Mouse (Mus musculus) ovary, adult 18-20 months (tissue): ENCODE measurements around the gene Dcaf1.
A peak's percentile ranks its signal among the peaks of the same experiment; 100 is the strongest.

Experiments used
- DNase-seq: peaks from one replicate; pipeline ENCODE4 v3.0.0; 2022; ENCODE audit warnings: low spot score, mixed read lengths

The Dcaf1 gene

DNA sequence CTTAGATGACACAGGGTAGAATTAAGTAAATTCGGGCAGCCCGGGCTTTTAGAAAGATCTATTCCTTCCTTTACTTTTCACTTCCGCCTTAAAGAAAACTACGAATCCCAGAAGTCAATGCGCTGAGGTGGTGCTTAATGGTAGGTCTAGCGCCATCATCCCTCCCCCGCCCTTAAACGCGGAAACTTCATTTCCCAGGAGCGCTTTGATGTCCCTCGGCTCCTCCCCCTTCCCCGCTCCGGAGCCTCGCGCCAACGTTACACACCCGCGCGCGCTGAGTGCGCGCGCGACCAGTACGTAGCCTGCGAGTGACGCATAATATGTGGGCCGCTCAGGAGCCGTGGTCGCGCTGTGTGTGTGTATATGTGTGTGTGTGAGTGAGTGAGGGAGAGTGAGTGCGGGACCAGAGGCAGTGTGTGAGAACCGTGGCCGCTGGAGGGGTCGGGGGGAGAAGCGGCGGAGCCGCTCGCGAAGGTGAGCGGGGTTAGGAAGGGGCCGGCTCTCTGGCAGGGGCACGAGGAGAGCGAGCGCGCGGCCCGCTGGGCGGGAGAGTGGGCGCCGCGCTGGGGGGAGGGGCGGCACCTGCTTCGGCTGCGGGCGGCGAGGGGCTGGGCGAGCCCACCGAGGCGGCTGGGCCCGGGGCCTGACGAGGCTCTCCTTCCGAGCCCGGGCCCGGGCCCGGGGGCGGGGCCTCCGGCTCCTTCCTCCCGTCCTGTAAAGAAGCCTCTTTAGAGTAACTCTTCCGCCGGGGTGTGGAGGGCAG, at the start of gene Dcaf1:
Gene Dcaf1 (plus strand): TSS at position 257 of the 763 bp plus-strand sequence.
- DNase-seq, result peak; percentile 92

DNA sequence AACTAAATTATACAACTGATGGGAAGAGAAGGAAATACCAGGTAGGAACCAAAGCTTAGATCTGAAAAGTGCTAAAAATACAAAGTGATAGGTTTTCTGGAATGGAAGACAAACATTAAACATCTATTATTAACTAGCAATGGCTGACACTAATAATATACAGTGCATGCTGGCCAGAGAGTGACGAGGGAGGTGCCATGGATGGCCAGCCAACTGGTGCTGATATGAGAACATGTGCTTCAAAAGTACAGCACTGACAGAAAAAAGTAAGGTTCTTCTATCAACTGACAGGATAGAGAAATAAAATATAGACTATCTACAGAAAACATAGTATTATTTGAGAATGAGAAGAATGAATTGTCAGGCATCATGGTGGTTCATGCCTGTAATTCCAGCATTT, 45.6 kb upstream of the Dcaf1 start:
- no peak for DNase-seq

- no peak for DNase-seq
Measured at GRCm38 (mm10) chr9:106777423-106777822, 44.3 kb upstream of the Dcaf1 start.

- no peak for DNase-seq
Measured at GRCm38 (mm10) chr9:106778319-106778718, 43.4 kb upstream of the Dcaf1 start.

GRCm38 (mm10) chr9:106780086-106780485, 41.6 kb upstream of the Dcaf1 start:
- no peak for DNase-seq

- DNase-seq, result no peak
Measured at GRCm38 (mm10) chr9:106783554-106783953, 38.1 kb upstream of the Dcaf1 start.

- no peak for DNase-seq
Measured at GRCm38 (mm10) chr9:106785206-106785605, 36.5 kb upstream of the Dcaf1 start.

DNA sequence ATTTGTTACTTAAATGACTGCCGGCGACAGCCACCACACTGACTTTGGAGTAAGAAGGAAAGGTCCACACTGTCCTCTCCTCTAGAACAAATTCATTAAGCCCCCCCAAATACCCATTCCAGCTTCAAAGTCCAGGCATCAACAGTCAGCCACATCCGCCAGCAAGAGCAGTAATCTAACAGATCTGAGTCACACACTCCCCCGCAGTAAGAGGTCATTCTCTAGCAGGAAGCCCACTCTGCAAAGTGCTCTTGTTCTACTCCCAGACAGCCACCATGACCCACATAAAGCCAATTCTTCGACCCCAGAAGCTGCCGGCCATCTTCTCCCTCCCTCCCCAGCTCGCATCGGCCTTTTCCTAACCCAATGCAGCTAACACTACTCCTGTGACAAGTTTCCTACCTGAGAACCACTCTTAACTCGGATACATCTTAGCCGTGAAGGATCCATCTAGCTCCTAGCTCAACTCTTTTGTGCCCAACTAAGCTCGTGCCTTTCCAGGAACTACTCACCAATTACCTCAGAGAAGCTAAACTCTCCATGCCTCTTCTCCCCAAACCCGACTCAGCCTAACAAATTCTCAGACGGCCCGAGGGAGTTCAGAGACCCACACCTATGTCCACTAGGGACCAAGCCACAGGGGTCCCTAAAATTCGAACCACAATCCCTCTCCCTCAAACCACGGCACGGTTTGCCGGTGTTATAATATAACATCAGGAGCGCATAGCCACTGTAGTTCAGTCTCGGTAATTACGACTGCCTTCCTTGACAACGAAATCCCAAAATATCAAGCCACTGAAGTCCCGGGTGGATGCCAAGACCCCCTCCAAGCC, 33.5 kb upstream of the Dcaf1 start:
- no peak for DNase-seq

GRCm38 (mm10) chr9:106788812-106789321, 32.8 kb upstream of the Dcaf1 start, which contains the start of gene Rad54l2:
Rad54l2 (minus strand) TSS chr9:106789194.
- peak; percentile 67 for DNase-seq

DNA sequence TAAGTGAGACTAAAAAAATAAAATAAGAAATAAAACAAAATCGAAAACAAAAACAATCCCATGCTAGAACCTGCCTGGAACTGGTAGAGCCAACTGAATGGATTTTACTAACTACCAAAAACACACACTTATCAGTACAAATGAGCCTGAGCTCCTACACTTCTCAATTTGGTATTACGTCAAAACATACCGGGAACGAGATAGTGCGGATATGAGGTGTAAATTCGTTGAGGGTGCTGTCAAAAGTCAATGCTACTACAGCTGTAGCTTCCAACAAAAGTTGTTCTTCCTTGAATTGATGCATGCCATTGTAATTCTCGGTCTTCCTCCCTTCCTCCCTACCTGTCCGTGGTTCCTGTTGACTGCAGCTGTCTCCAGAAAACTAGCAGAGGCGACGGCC, 32.3 kb upstream of the Dcaf1 start:
- no peak for DNase-seq

DNA sequence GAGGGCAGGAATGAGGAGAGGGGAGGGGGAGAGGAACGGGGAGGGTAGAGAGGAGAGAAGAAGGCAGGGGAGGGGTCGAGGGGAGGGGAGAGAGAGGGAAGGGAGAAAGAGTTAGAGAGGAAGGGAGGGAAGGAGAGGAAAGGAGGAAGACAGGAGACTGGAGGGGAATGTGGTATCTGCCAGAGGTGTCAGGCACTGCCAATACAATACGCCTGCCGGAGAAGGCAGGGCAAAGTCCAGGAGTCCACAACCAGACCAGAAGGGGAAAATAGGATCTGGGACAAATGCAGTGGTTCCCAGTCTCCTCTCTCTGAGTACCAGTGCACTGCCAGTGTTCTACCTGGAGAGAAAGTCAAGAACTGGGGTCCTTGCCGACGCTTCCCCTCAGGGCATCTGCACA, 30.8 kb upstream of the Dcaf1 start:
- no peak for DNase-seq

DNA sequence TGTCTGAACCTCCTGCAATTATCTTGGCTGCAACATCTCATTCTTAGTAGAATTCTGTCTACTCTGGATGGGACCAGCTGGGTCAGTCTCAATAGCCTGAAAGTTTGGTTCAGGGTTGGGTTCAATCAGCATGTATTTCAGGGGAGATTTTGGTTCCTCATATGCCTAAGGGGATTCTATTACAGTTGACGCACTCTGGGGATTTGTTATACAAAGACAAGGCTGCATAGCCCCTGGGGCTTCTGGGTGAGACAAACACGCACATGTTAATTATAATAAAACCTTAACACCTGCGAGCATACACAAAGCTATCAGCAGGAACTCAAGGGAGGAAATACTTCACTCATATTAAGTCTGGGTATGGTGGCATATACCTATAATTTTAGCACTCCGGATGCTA, 15.2 kb upstream of the Dcaf1 start:
- DNase-seq, result no peak

DNA sequence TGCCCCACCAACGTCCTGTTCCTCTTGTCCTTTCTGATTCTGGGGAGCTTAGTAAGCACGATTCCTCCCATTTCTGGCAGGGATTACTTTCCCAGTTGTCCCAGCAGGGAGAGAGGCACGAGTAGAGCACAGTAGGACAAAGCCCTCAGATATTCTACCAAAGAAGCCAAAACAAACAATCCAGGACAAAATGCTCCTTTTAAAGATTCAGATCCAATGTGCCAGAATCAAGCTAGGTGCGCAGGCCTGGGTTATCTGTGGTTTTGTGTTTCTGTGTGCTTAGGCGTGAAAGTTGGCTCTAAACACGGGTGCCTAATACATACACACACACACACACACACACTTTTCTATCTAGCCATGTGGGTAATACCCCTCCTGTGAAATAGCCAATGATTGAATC, 3.5 kb upstream of the Dcaf1 start:
- DNase-seq, result no peak

DNA sequence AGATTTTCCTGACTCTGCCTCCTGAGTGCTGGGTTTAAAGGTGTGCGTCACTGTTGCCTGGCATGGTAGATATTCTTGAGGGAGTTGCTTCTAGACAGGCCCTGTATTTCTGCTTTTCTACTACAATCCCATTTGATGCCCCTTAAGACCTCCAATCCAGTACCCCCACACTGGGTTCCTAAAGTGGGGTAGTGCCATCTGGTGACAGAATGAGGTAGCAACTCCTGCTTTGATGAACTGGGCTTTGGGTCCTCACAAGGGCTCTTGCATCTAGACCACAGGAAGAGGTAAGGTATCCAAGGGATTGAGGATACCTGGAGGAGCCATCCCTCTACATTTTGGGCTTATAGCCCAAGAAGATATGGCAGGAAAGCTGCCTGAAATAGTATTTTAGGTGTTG, 2.5 kb upstream of the Dcaf1 start:
- DNase-seq, result no peak

DNA sequence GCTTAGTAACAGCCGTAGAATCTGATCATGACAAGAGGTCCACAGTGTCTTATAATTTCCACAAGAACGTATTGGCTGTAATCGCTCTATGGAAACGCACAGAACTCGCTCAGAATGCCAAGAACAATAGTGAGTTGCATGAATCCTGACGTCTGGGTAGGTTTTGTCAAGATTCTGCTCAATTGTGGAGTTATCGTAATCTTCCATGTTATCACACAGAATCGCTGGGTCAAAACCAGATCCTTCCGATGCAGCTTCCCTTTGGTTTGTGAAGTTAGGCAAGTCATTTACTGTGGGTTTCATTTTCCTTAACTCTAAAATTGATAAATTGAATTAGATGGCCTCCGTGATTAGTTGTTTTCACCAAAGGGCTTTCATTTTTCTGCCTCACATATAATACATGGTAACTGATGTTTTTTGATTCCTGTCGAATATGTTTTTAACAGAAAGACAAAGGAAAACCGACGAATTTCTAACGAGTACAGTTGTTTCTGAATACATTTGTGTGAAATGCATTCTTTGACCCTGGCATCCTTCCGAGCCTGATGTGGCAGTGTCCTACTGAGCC, 540 bp upstream of the Dcaf1 start:
- no peak for DNase-seq

DNA sequence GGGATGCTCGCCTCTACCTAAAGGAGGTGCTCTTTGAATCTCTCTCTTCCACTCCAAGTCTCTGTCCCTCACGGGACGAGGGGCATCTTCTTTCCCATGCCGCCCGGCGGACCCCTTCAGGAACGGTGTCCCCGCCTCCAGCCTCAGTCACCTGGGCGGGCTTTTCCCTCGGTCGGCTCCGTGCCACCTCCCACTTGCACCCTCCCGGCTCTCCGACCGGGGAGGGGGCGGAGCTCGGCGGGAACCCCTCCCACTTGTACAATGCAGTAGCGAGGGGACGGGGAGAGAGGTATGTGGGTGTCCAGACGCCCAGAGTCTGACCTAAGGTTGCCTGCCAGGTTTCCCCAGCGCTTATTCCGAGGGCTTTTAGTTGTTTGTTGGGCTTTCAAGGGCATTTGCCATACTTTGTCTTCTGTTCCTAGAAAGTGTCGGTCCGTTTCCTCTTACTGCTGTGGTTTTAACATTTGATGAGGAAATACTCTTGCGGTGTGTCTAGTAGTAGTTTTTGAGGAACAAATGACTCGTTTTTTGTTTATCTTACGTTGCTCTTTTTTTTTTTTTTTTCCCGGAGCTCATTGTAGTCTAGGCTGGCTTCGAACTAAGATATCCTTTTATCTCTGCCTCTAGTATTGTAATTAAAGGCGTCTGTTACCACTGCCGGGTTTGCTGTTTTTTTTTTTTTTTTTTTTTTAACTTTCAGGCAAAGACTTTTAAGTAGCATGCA, 869 bp downstream of the Dcaf1 start:
- DNase-seq, result peak; percentile 87

DNA sequence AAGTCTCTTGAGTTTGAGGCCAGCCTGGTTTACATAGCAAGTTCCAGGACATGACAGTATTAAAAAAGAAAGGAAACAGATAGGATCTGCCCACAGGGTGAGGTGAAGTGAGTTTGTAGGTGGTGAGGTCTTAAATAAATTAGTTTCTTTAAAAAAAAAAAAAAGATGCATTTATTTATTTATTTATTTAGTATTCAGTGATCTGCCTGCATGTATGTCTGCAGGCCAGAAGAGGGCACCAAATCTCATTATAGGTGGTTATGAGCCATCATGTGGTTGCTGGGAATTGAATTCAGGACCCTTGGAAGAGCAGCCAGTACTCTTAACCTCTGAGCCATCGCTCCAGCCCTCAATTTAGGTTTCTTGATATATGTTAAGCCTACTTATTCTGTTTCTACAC, 18.9 kb downstream of the Dcaf1 start:
- DNase-seq, result no peak

GRCm38 (mm10) chr9:106842800-106843199, 21.1 kb downstream of the Dcaf1 start:
- no peak for DNase-seq

GRCm38 (mm10) chr9:106856664-106857063, 35.0 kb downstream of the Dcaf1 start:
- DNase-seq, result no peak

- DNase-seq, result no peak
Measured at GRCm38 (mm10) chr9:106858036-106858435, 36.4 kb downstream of the Dcaf1 start.

GRCm38 (mm10) chr9:106874216-106874615, 52.5 kb downstream of the Dcaf1 start:
- DNase-seq, result no peak

GRCm38 (mm10) chr9:106876666-106877065, 55.0 kb downstream of the Dcaf1 start:
- DNase-seq, result no peak
